15 mouse cellular contexts compared by ENCODE assay signal in the genomic region with DNA sequence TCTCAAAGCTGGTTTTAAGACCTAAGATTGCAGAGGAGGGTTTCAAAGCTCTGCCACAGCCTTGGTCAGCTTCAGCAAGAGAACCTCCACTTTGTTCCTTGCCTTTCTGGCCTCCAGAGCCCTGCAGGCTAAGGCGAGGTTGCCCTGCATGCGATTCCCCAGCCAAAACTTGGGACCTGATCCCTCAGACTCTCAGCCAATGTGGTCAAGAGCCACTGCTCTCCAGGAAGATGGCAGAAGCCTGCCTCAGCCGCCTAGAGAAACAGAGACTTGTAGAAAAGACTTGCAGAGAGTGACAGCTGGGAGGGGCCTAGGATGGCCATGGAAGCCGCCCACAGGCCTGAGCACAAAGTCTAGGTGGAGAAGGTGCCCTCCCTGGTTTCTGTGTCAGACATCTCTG. TPM values are rescaled to one million over a fixed set of nuclear protein-coding genes. Genes with fewer than 3 reads are reported as not detected.
DNase-seq lines count a peak whose midpoint lies in the region; ATAC-seq and TF ChIP-seq lines count a peak whose summit lies in the region.
"Had no signal": no experiment of that assay in that cellular context is flagged by ENCODE, and none has a peak within 500 bp of the region (broad histone marks: within the 10 kb centered on the region; RNA-seq: fewer than 3 reads in every experiment).

No protein-coding gene starts in this region.

- H3K27ac ChIP-seq in neural tube, embryonic 12.5 days: no peak overlapping the region
- no peak overlapping the region for H3K27ac ChIP-seq in kidney, adult 2 months (ENCODE audit: insufficient read depth, low read depth, low read length)
- H3K27ac ChIP-seq in midbrain, embryonic 15.5 days: no peak overlapping the region
- H3K27ac ChIP-seq in intestine, postnatal 0 days (ENCODE audit: low read depth, low read length): no peak overlapping the region
- H3K27ac ChIP-seq: intestine, embryonic 15.5 days; limb, embryonic 15.5 days had no signal

- peak overlapping the region; percentile 61 for H3K4me2 ChIP-seq in neural tube, embryonic 12.5 days (replicated peaks)
- peak overlapping the region; percentile 83; the same call in 1 of the 2 replicates for H3K4me2 ChIP-seq in midbrain, embryonic 15.5 days
- H3K4me2 ChIP-seq in intestine, postnatal 0 days (replicated peaks; ENCODE audit: low read depth): no peak overlapping the region

- no peak overlapping the region for H3K4me3 ChIP-seq in neural tube, embryonic 12.5 days
- no peak overlapping the region for H3K4me3 ChIP-seq in kidney, adult 2 months (ENCODE audit: insufficient read depth, low read depth, low read length)
- H3K4me3 ChIP-seq in midbrain, embryonic 15.5 days: no peak overlapping the region
- H3K4me3 ChIP-seq in intestine, postnatal 0 days (ENCODE audit: low read depth, low read length): no peak overlapping the region
- H3K4me3 ChIP-seq: limb, embryonic 15.5 days had no signal

- no peaks in the 10 kb centered on the region for H3K9me3 ChIP-seq in neural tube, embryonic 12.5 days
- no peaks in the 10 kb centered on the region for H3K9me3 ChIP-seq in midbrain, embryonic 15.5 days
- H3K9me3 ChIP-seq in intestine, postnatal 0 days (ENCODE audit: control insufficient read depth): no peaks in the 10 kb centered on the region
- H3K9me3 ChIP-seq: G1E; intestine, embryonic 15.5 days; limb, embryonic 15.5 days had no signal

- ATAC-seq in cerebellum, adult (ENCODE audit: insufficient number of reproducible peaks, low FRiP score, low TSS enrichment): no peak
- no peak for ATAC-seq in neural tube, embryonic 12.5 days (ENCODE audit: low FRiP score, low read depth)
- no peak for ATAC-seq in midbrain, embryonic 15.5 days (replicated peaks)
- no peak for ATAC-seq in intestine, postnatal 0 days
- ATAC-seq: activated CD4-positive, CD25-positive, alpha-beta regulatory T cell, adult 4 months had no signal

- H3K27me3 ChIP-seq in neural tube, embryonic 12.5 days (replicated peaks): 0 out of 2 replicates have a peak, but pooled peaks cover 3% of the 10 kb centered on the region
- H3K27me3 ChIP-seq in kidney, adult 2 months (replicated peaks; ENCODE audit: control insufficient read depth, insufficient read depth, low read length): no peaks in the 10 kb centered on the region
- no peaks in the 10 kb centered on the region for H3K27me3 ChIP-seq in midbrain, embryonic 15.5 days (replicated peaks)
- H3K27me3 ChIP-seq in intestine, postnatal 0 days (replicated peaks; ENCODE audit: control insufficient read depth, insufficient read depth, low read length): 0 out of 2 replicates have a peak, but pooled peaks cover 5% of the 10 kb centered on the region

- WGBS in neural tube, embryonic 12.5 days: 82% methylated on average over 4 of the region's 4 CpGs
- 70% methylated on average over 4 of the region's 4 CpGs for WGBS in kidney, adult 2 months
- 68% methylated on average over 4 of the region's 4 CpGs for WGBS in midbrain, embryonic 15.5 days
- WGBS in intestine, postnatal 0 days: 66% methylated on average over 4 of the region's 4 CpGs

- TF ChIP-seq POLR2A in kidney, adult 2 months (IDR thresholded peaks at IDR 0.05; ENCODE audit: low read depth, low read length): no peak

- DNase-seq in cerebellum, adult 9-10 months: peak; percentile 64
- no peak for DNase-seq in neural tube, embryonic 10.5 days (ENCODE audit: extremely low spot score, low spot score)
- DNase-seq in kidney, adult 2 months: peak; percentile 64
- no peak for DNase-seq in ovary, postnatal 36 days (ENCODE audit: low spot score)
- DNase-seq: gastrocnemius, postnatal 25 days; lung, embryonic 14.5 days; spleen, adult 18-20 months had no signal

- H3K9ac ChIP-seq in neural tube, embryonic 12.5 days: no peak overlapping the region
- no peak overlapping the region for H3K9ac ChIP-seq in midbrain, embryonic 15.5 days
- no peak overlapping the region for H3K9ac ChIP-seq in intestine, postnatal 0 days (ENCODE audit: low read depth, low read length)
- H3K9ac ChIP-seq: limb, embryonic 15.5 days had no signal

- no peak for TF ChIP-seq CTCF in kidney, adult 2 months (conservative IDR thresholded peaks at IDR 0.05; ENCODE audit: insufficient read depth, insufficient read length, low read depth, low read length)
- TF ChIP-seq CTCF in intestine, postnatal 0 days (IDR thresholded peaks at IDR 0.05; ENCODE audit: low read depth): no peak

- H3K4me1 ChIP-seq in neural tube, embryonic 12.5 days: peaks cover 42% of the 10 kb centered on the region
- H3K4me1 ChIP-seq in kidney, adult 2 months (ENCODE audit: control insufficient read depth, insufficient read depth, low read length): peaks cover 9% of the 10 kb centered on the region; the same call in 1 of the 2 replicates
- H3K4me1 ChIP-seq in midbrain, embryonic 15.5 days: peaks cover 39% of the 10 kb centered on the region
- no peaks in the 10 kb centered on the region for H3K4me1 ChIP-seq in intestine, postnatal 0 days (replicated peaks; ENCODE audit: control insufficient read depth, insufficient read depth, low read length)

- peaks cover 3% of the 10 kb centered on the region; the same call in 1 of the 2 replicates for H3K36me3 ChIP-seq in neural tube, embryonic 12.5 days
- no peaks in the 10 kb centered on the region for H3K36me3 ChIP-seq in kidney, adult 2 months (ENCODE audit: control insufficient read depth, insufficient read depth, low read length)
- H3K36me3 ChIP-seq in midbrain, embryonic 15.5 days (replicated peaks): no peaks in the 10 kb centered on the region
- no peaks in the 10 kb centered on the region for H3K36me3 ChIP-seq in intestine, postnatal 0 days (ENCODE audit: control insufficient read depth, insufficient read depth)
- H3K36me3 ChIP-seq: G1E; intestine, embryonic 15.5 days; limb, embryonic 15.5 days had no signal

RNA-seq across cellular contexts. Expression of gene Mcf2l, which starts 1.4 kb away (rescaled TPM):
- polyA plus RNA-seq in neural tube, embryonic 12.5 days (2016; fragmentation: Nextera tagmentation; extraction: Ambion mirVana): 97.0 and 98.9 TPM in 2 replicates
- 15.1 and 16.6 TPM in 2 replicates for polyA plus RNA-seq in kidney, adult 2 months (2012; rRNA removed)
- polyA plus RNA-seq in midbrain, embryonic 15.5 days (2015; fragmentation: Nextera tagmentation; extraction: Ambion mirVana): 176 and 189 TPM in 2 replicates
- 5.7 and 6.7 TPM in 2 replicates for polyA plus RNA-seq in intestine, postnatal 0 days (2015; fragmentation: Nextera tagmentation; extraction: Ambion mirVana)
- polyA plus RNA-seq: G1E had no signal

Comparison
In these comparisons a context has a peak if more than half of its experiments do, and no peak if none do; other contexts are left out.
1. DNase-seq: peak in cerebellum, adult 9-10 months (single experiment) and kidney, adult 2 months (single experiment); none in neural tube, embryonic 10.5 days (single experiment) and ovary, postnatal 36 days (single experiment).